Mouse (Mus musculus) liver, embryonic 14.5 days (tissue): ENCODE data around the gene Sdsl.

ENCODE experiments used
- CTCF ChIP-seq: IDR thresholded peaks from 2 replicates; pipeline ENCODE4 v1.5.1; 2016; ENCODE audit warnings: antibody characterized with exemption, low read depth, control low read depth
- EP300 ChIP-seq: IDR thresholded peaks from 2 replicates; pipeline ENCODE4 v1.6.1; 2016; ENCODE audit warnings: antibody characterized with exemption, low read depth

GRCm38 (mm10) chr5:120505781-120506180 lies 33.2 kb upstream of the Sdsl start:
- TF ChIP-seq EP300 (no peak), CTCF (no peak)
